Mouse (Mus musculus) liver, embryonic 15.5 days (tissue): ENCODE data around the gene Etfdh. TPM values are rescaled to one million over a fixed set of nuclear protein-coding genes. Genes with fewer than 3 reads are reported as not detected.

Source experiments
- ATAC-seq: fragments of 200-750 bp; cut with Nextera tagmentation; 2 replicates; pipeline ENCODE4 v1.8.0; 2017; ENCODE audit warnings: moderate number of reproducible peaks, mild to moderate bottlenecking, moderate library complexity; ENCODE audit not compliant: insufficient read depth
- H3K27ac ChIP-seq: fragments of 300-500 bp; sonication (generic); replicated peaks from 2 replicates; pipeline ENCODE4 v1.5.1; 2015; ENCODE audit warnings: mild to moderate bottlenecking, inconsistent platforms
- H3K27me3 ChIP-seq: fragments of 300-500 bp; sonication (generic); 2 replicates; pipeline ENCODE4 v1.6.1; 2015; ENCODE audit warnings: mild to moderate bottlenecking, inconsistent platforms
- H3K36me3 ChIP-seq: fragments of 300-500 bp; sonication (generic); replicated peaks from 2 replicates; pipeline ENCODE4 v1.6.1; 2015; ENCODE audit warnings: moderate library complexity, mild to moderate bottlenecking, inconsistent platforms
- H3K4me1 ChIP-seq: fragments of 300-500 bp; sonication (generic); replicated peaks from 2 replicates; pipeline ENCODE4 v1.6.1; 2015; ENCODE audit warnings: inconsistent platforms
- H3K4me2 ChIP-seq: fragments of 300-500 bp; sonication (generic); 2 replicates; pipeline ENCODE4 v1.6.1; 2015; ENCODE audit warnings: moderate library complexity, mild to moderate bottlenecking, inconsistent platforms
- H3K4me3 ChIP-seq: fragments of 300-500 bp; sonication (generic); replicated peaks from 2 replicates; pipeline ENCODE4 v1.5.1; 2015; ENCODE audit warnings: mild to moderate bottlenecking, inconsistent platforms
- H3K9ac ChIP-seq: fragments of 300-500 bp; sonication (generic); 2 replicates; pipeline ENCODE4 v1.6.1; 2015; ENCODE audit warnings: moderate library complexity, mild to moderate bottlenecking, inconsistent platforms
- H3K9me3 ChIP-seq: fragments of 300-500 bp; sonication (generic); replicated peaks from 2 replicates; pipeline ENCODE4 v1.6.1; 2016; ENCODE audit warnings: inconsistent platforms
- WGBS: fragments of 180-500 bp; shearing (Covaris S2); methylation state at CpG from one replicate; pipeline ENCODE4 v1.1.7; 2015; ENCODE audit warnings: mixed read lengths; ENCODE audit not compliant: insufficient replicate concordance; 5-methylcytosine and 5-hydroxymethylcytosine counted together
- polyA plus RNA-seq: library from polyadenylated mRNA; unstranded; fragments of >200 nt; fragmentation: Nextera tagmentation; extraction: Ambion mirVana; gene quantifications from 2 replicates; pipeline ENCODE4 v1.2.1, GENCODE M21; 2015

The Etfdh gene
- polyA plus RNA-seq, 1 experiment from 2014 or later = 44.5 TPM

- peak overlapping the region; percentile 90 for H3K4me2 ChIP-seq
- H3K4me1 ChIP-seq = peaks cover 17% of the 10 kb centered on the region
- H3K36me3 ChIP-seq = peaks cover 17% of the 10 kb centered on the region
- H3K9ac ChIP-seq = peak overlapping the region; percentile 67
- WGBS = 11% methylated on average over 10 of the region's 10 CpGs
- peak overlapping the region; percentile 97 for H3K4me3 ChIP-seq
- no peak for ATAC-seq
- H3K27ac ChIP-seq = peak overlapping the region; percentile 94
- H3K9me3 ChIP-seq = no peaks in the 10 kb centered on the region
- no peaks in the 10 kb centered on the region for H3K27me3 ChIP-seq
These were observed 1.7 kb downstream of the Etfdh start for GRCm38 (mm10) chr3:79627484-79628181.

- H3K4me2 ChIP-seq = no peak overlapping the region
- no peaks in the 10 kb centered on the region for H3K4me1 ChIP-seq
- H3K4me3 ChIP-seq = no peak overlapping the region
- H3K36me3 ChIP-seq = peaks cover 61% of the 10 kb centered on the region
- ATAC-seq = no peak
- WGBS = 70% methylated on average over 2 of the region's 2 CpGs
- no peaks in the 10 kb centered on the region for H3K9me3 ChIP-seq
- H3K27me3 ChIP-seq = no peaks in the 10 kb centered on the region
- no peak overlapping the region for H3K27ac ChIP-seq
- H3K9ac ChIP-seq = no peak overlapping the region
These were observed 19.4 kb downstream of the Etfdh start for GRCm38 (mm10) chr3:79609886-79610285.

GRCm38 (mm10) chr3:79595468-79595867 is 33.8 kb downstream of the Etfdh start:
- H3K36me3 ChIP-seq = peaks cover 67% of the 10 kb centered on the region
- ATAC-seq = no peak
- 80% methylated on average over 7 of the region's 7 CpGs for WGBS
- H3K27me3 ChIP-seq = no peaks in the 10 kb centered on the region
- H3K4me2 ChIP-seq = no peak overlapping the region
- no peaks in the 10 kb centered on the region for H3K9me3 ChIP-seq
- H3K4me1 ChIP-seq = peaks cover 24% of the 10 kb centered on the region
- no peak overlapping the region for H3K27ac ChIP-seq
- no peak overlapping the region for H3K9ac ChIP-seq
- H3K4me3 ChIP-seq = no peak overlapping the region

- peaks cover 37% of the 10 kb centered on the region for H3K36me3 ChIP-seq
- WGBS = under 1% methylated on average over 15 of the region's 15 CpGs
- H3K4me2 ChIP-seq = peak overlapping the region; percentile 74
- H3K4me3 ChIP-seq = peak overlapping the region; percentile 96
- peak overlapping the region; percentile 93 for H3K9ac ChIP-seq
- ATAC-seq = peak; percentile 16; the same call in 1 of the 2 replicates
- H3K9me3 ChIP-seq = no peaks in the 10 kb centered on the region
- H3K27me3 ChIP-seq = no peaks in the 10 kb centered on the region
- H3K4me1 ChIP-seq = peaks cover 37% of the 10 kb centered on the region
- peak overlapping the region; percentile 89 for H3K27ac ChIP-seq
These were observed 37.4 kb downstream of the Etfdh start for GRCm38 (mm10) chr3:79591793-79592471.

GRCm38 (mm10) chr3:79590863-79591792 is 38.2 kb downstream of the Etfdh start, which contains the start of gene Ppid:
Ppid (plus strand) TSS chr3:79591342.
- H3K4me2 ChIP-seq = peak within 1 kb of the TSS; percentile 74
- H3K27ac ChIP-seq = peak within 1 kb of the TSS; percentile 89
- no peaks in the 10 kb centered on the region for H3K9me3 ChIP-seq
- H3K4me1 ChIP-seq = peaks cover 39% of the 10 kb centered on the region
- peaks cover 29% of the 10 kb centered on the region for H3K36me3 ChIP-seq
- peak within 1 kb of the TSS; percentile 93 for H3K9ac ChIP-seq
- H3K4me3 ChIP-seq = peak within 1 kb of the TSS; percentile 96
- 2% methylated on average over 63 of the region's 63 CpGs for WGBS
- ATAC-seq = peak; percentile 89
- no peaks in the 10 kb centered on the region for H3K27me3 ChIP-seq

- Histone ChIP-seq H3K4me1 (peaks cover 39% of the 10 kb centered on the region), H3K9ac (no peak overlapping the region), H3K27me3 (no peaks in the 10 kb centered on the region), H3K4me3 (no peak overlapping the region), H3K4me2 (no peak overlapping the region), H3K27ac (no peak overlapping the region), H3K36me3 (peaks cover 15% of the 10 kb centered on the region), H3K9me3 (no peaks in the 10 kb centered on the region)
- no peak for ATAC-seq
- 62% methylated on average over 2 of the region's 2 CpGs for WGBS
These were observed 39.6 kb downstream of the Etfdh start for GRCm38 (mm10) chr3:79589671-79590070.

- Histone ChIP-seq H3K27ac (no peak overlapping the region), H3K4me2 (peak overlapping the region; percentile 39), H3K27me3 (no peaks in the 10 kb centered on the region), H3K9ac (no peak overlapping the region), H3K36me3 (no peaks in the 10 kb centered on the region), H3K9me3 (no peaks in the 10 kb centered on the region), H3K4me1 (peaks cover 32% of the 10 kb centered on the region), H3K4me3 (no peak overlapping the region)
- 3% methylated on average over 6 of the region's 6 CpGs for WGBS
- ATAC-seq = peak; percentile 63
These were observed 42.5 kb downstream of the Etfdh start for GRCm38 (mm10) chr3:79586804-79587203.

GRCm38 (mm10) chr3:79579891-79580575 is 49.3 kb downstream of the Etfdh start:
- H3K9ac ChIP-seq = peak overlapping the region; percentile 21; the same call in 1 of the 2 replicates
- peak; percentile 92 for ATAC-seq
- peak overlapping the region; percentile 52 for H3K4me2 ChIP-seq
- no peaks in the 10 kb centered on the region for H3K27me3 ChIP-seq
- H3K36me3 ChIP-seq = no peaks in the 10 kb centered on the region
- WGBS = 19% methylated on average over 5 of the region's 5 CpGs
- H3K9me3 ChIP-seq = no peaks in the 10 kb centered on the region
- H3K27ac ChIP-seq = peak overlapping the region; percentile 95
- H3K4me1 ChIP-seq = peaks cover 71% of the 10 kb centered on the region
- H3K4me3 ChIP-seq = no peak overlapping the region

GRCm38 (mm10) chr3:79578164-79578563 is 51.1 kb downstream of the Etfdh start:
- peaks cover 84% of the 10 kb centered on the region for H3K4me1 ChIP-seq

GRCm38 (mm10) chr3:79577606-79578005 is 51.7 kb downstream of the Etfdh start:
- H3K4me3 ChIP-seq = no peak overlapping the region
- no peak overlapping the region for H3K4me2 ChIP-seq
- ATAC-seq = no peak
- peak overlapping the region; percentile 51 for H3K27ac ChIP-seq
- no peaks in the 10 kb centered on the region for H3K27me3 ChIP-seq
- H3K36me3 ChIP-seq = no peaks in the 10 kb centered on the region
- no peaks in the 10 kb centered on the region for H3K9me3 ChIP-seq
- WGBS = 73% methylated on average over 6 of the region's 6 CpGs
- H3K9ac ChIP-seq = no peak overlapping the region
- peaks cover 84% of the 10 kb centered on the region for H3K4me1 ChIP-seq

More at GRCm38 (mm10) chr3:79578164-79578563, 51.1 kb downstream of the Etfdh start:
- ATAC-seq = no peak
- no peaks in the 10 kb centered on the region for H3K27me3 ChIP-seq
- H3K9me3 ChIP-seq = no peaks in the 10 kb centered on the region
- WGBS = 77% methylated on average over 6 of the region's 6 CpGs
- H3K9ac ChIP-seq = no peak overlapping the region
- H3K4me3 ChIP-seq = no peak overlapping the region
- no peak overlapping the region for H3K4me2 ChIP-seq
- no peaks in the 10 kb centered on the region for H3K36me3 ChIP-seq
- peak overlapping the region; percentile 51 for H3K27ac ChIP-seq
